Mouse (Mus musculus) stomach, embryonic 16.5 days (tissue): Measurements from ENCODE around the gene Myh1. TPM values are rescaled to one million over a fixed set of nuclear protein-coding genes. Genes with fewer than 3 reads are reported as not detected.

Experiments
- ATAC-seq: fragments of 200-750 bp; cut with Nextera tagmentation; 2 replicates; pipeline ENCODE4 v1.8.0; 2017; ENCODE audit warnings: moderate number of reproducible peaks, moderate TSS enrichment; ENCODE audit not compliant: insufficient read depth, low FRiP score
- H3K27ac ChIP-seq: fragments of 300-500 bp; sonication (generic); 2 replicates; pipeline ENCODE4 v1.5.1; 2014; ENCODE audit warnings: low read length
- H3K27me3 ChIP-seq: fragments of 300-500 bp; sonication (generic); 2 replicates; pipeline ENCODE4 v1.6.1; 2014; ENCODE audit warnings: low read length, control low read depth, mixed read lengths; ENCODE audit not compliant: control insufficient read depth, insufficient read depth
- H3K36me3 ChIP-seq: fragments of 300-500 bp; sonication (generic); 2 replicates; pipeline ENCODE4 v1.6.1; 2014; ENCODE audit warnings: low read length; ENCODE audit not compliant: control insufficient read depth, insufficient read depth
- H3K4me1 ChIP-seq: fragments of 300-500 bp; sonication (generic); 2 replicates; pipeline ENCODE4 v1.6.1; 2014; ENCODE audit warnings: low read length, control low read depth, mixed read lengths; ENCODE audit not compliant: control insufficient read depth, insufficient read depth
- H3K4me2 ChIP-seq: fragments of 300-500 bp; sonication (generic); 2 replicates; pipeline ENCODE4 v1.6.1; 2014; ENCODE audit warnings: low read depth, low read length, mixed read lengths
- H3K4me3 ChIP-seq: fragments of 300-500 bp; sonication (generic); replicated peaks from 2 replicates; pipeline ENCODE4 v1.5.1; 2014; ENCODE audit warnings: mild to moderate bottlenecking, low read length
- H3K9ac ChIP-seq: fragments of 300-500 bp; sonication (generic); 2 replicates; pipeline ENCODE4 v1.6.1; 2014; ENCODE audit warnings: low read length
- H3K9me3 ChIP-seq: fragments of 300-500 bp; sonication (generic); replicated peaks from 2 replicates; pipeline ENCODE4 v1.6.1; 2016; ENCODE audit warnings: low read length, control low read depth; ENCODE audit not compliant: control insufficient read depth
- WGBS: fragments of 180-500 bp; shearing (Covaris S2); extraction: QIAGEN DNeasy Blood & Tissue Kit; methylation state at CpG from one replicate; pipeline ENCODE4 v1.1.7; 2014; 5-methylcytosine and 5-hydroxymethylcytosine counted together
- polyA plus RNA-seq: library from polyadenylated mRNA; unstranded; fragments of >200 nt; fragmentation: Nextera tagmentation; extraction: Ambion mirVana; gene quantifications from 2 replicates; pipeline ENCODE4 v1.2.1, GENCODE M21; 2015

Myh1 gene
- polyA plus RNA-seq = 0.14 and 0.83 TPM in 2 replicates

- Histone ChIP-seq H3K36me3 (no peaks in the 10 kb centered on the region), H3K9me3 (no peaks in the 10 kb centered on the region), H3K4me3 (no peak within 1 kb of the TSS), H3K4me1 (no peaks in the 10 kb centered on the region), H3K27ac (no peak within 1 kb of the TSS), H3K9ac (no peak within 1 kb of the TSS), H3K27me3 (no peaks in the 10 kb centered on the region), H3K4me2 (no peak within 1 kb of the TSS)
- ATAC-seq = no peak
- 68% methylated on average over 4 of the region's 4 CpGs for WGBS
Measured at GRCm38 (mm10) chr11:67199752-67200151, at the start of gene Myh1. Gene Myh1 (plus strand): TSS chr11:67200052.

- Histone ChIP-seq H3K9me3 (no peaks in the 10 kb centered on the region), H3K4me1 (no peaks in the 10 kb centered on the region), H3K9ac (no peak overlapping the region), H3K4me3 (no peak overlapping the region), H3K4me2 (no peak overlapping the region), H3K36me3 (no peaks in the 10 kb centered on the region), H3K27ac (no peak overlapping the region), H3K27me3 (no peaks in the 10 kb centered on the region)
- WGBS = 88% methylated on average over 2 of the region's 2 CpGs
- ATAC-seq = no peak
Measured at GRCm38 (mm10) chr11:67150237-67150636, 49.6 kb upstream of the Myh1 start.

GRCm38 (mm10) chr11:67151159-67151558 is 48.7 kb upstream of the Myh1 start:
- Histone ChIP-seq H3K36me3 (no peaks in the 10 kb centered on the region), H3K4me2 (no peak overlapping the region), H3K4me1 (no peaks in the 10 kb centered on the region), H3K4me3 (no peak overlapping the region), H3K9me3 (no peaks in the 10 kb centered on the region), H3K27me3 (no peaks in the 10 kb centered on the region), H3K27ac (no peak overlapping the region), H3K9ac (no peak overlapping the region)
- 69% methylated on average over 3 of the region's 3 CpGs for WGBS
- no peak for ATAC-seq

- Histone ChIP-seq H3K9me3 (no peaks in the 10 kb centered on the region), H3K27me3 (no peaks in the 10 kb centered on the region), H3K27ac (no peak overlapping the region), H3K4me1 (no peaks in the 10 kb centered on the region), H3K4me3 (no peak overlapping the region), H3K9ac (no peak overlapping the region), H3K4me2 (no peak overlapping the region), H3K36me3 (no peaks in the 10 kb centered on the region)
- ATAC-seq = no peak
- WGBS = 84% methylated on average over 16 of the region's 16 CpGs
Measured at GRCm38 (mm10) chr11:67151651-67152630, 47.9 kb upstream of the Myh1 start.

- WGBS = 25% methylated on average over 1 of the region's 1 CpGs
- H3K9me3 ChIP-seq = no peaks in the 10 kb centered on the region
- no peak overlapping the region for H3K4me2 ChIP-seq
- H3K4me1 ChIP-seq = no peaks in the 10 kb centered on the region
- no peak overlapping the region for H3K9ac ChIP-seq
- H3K27me3 ChIP-seq = no peaks in the 10 kb centered on the region
- no peak for ATAC-seq
- H3K27ac ChIP-seq = no peak overlapping the region
- no peak overlapping the region for H3K4me3 ChIP-seq
- no peaks in the 10 kb centered on the region for H3K36me3 ChIP-seq
Measured at GRCm38 (mm10) chr11:67153123-67153522, 46.7 kb upstream of the Myh1 start.

- Histone ChIP-seq H3K27me3 (no peaks in the 10 kb centered on the region), H3K36me3 (no peaks in the 10 kb centered on the region), H3K4me2 (no peak overlapping the region), H3K9ac (no peak overlapping the region), H3K27ac (no peak overlapping the region), H3K4me3 (no peak overlapping the region), H3K4me1 (no peaks in the 10 kb centered on the region), H3K9me3 (no peaks in the 10 kb centered on the region)
- ATAC-seq = no peak
- WGBS = 66% methylated on average over 1 of the region's 1 CpGs
Measured at GRCm38 (mm10) chr11:67153843-67154242, 46.0 kb upstream of the Myh1 start.

GRCm38 (mm10) chr11:67155650-67156049 is 44.2 kb upstream of the Myh1 start:
- Histone ChIP-seq H3K4me1 (no peaks in the 10 kb centered on the region), H3K4me3 (no peak overlapping the region), H3K27me3 (no peaks in the 10 kb centered on the region), H3K9ac (no peak overlapping the region), H3K27ac (no peak overlapping the region), H3K36me3 (no peaks in the 10 kb centered on the region), H3K4me2 (no peak overlapping the region), H3K9me3 (no peaks in the 10 kb centered on the region)
- WGBS = 81% methylated on average over 2 of the region's 2 CpGs
- ATAC-seq = no peak

- WGBS = 87% methylated on average over 3 of the region's 3 CpGs
- no peak overlapping the region for H3K27ac ChIP-seq
- H3K9ac ChIP-seq = no peak overlapping the region
- no peak overlapping the region for H3K4me3 ChIP-seq
- H3K27me3 ChIP-seq = no peaks in the 10 kb centered on the region
- ATAC-seq = no peak
- no peaks in the 10 kb centered on the region for H3K36me3 ChIP-seq
- H3K9me3 ChIP-seq = no peaks in the 10 kb centered on the region
- no peak overlapping the region for H3K4me2 ChIP-seq
- no peaks in the 10 kb centered on the region for H3K4me1 ChIP-seq
Measured at GRCm38 (mm10) chr11:67160131-67160530, 39.7 kb upstream of the Myh1 start.

- H3K9me3 ChIP-seq = no peaks in the 10 kb centered on the region
- no peaks in the 10 kb centered on the region for H3K4me1 ChIP-seq
- H3K27ac ChIP-seq = no peak overlapping the region
- H3K36me3 ChIP-seq = no peaks in the 10 kb centered on the region
- WGBS = 81% methylated on average over 4 of the region's 4 CpGs
- no peak overlapping the region for H3K9ac ChIP-seq
- no peak overlapping the region for H3K4me3 ChIP-seq
- no peaks in the 10 kb centered on the region for H3K27me3 ChIP-seq
- no peak for ATAC-seq
- no peak overlapping the region for H3K4me2 ChIP-seq
Measured at GRCm38 (mm10) chr11:67163701-67164100, 36.2 kb upstream of the Myh1 start.
